In genomic region chr3:88618074-88618871, GRCm38 (mm10) we compare ENCODE assay signal across 12 mouse cellular contexts. TPM values are rescaled to one million over a fixed set of nuclear protein-coding genes. Genes with fewer than 3 reads are reported as not detected.
A peak's percentile ranks its signal among the peaks of the same experiment; 100 is the strongest.
DNase-seq lines count a peak whose midpoint lies in the region; ATAC-seq and TF ChIP-seq lines count a peak whose summit lies in the region.
"Had no signal": no experiment of that assay in that cellular context is flagged by ENCODE, and none has a peak within 500 bp of the region (broad histone marks: within the 10 kb centered on the region; RNA-seq: fewer than 3 reads in every experiment).

No protein-coding gene starts in this region.

- TF ChIP-seq CTCF in embryonic fibroblast, embryonic 13.5 days (IDR thresholded peaks at IDR 0.05; ENCODE audit: borderline replicate concordance, insufficient read depth, low read length) = no peak
- TF ChIP-seq CTCF in layer of hippocampus, adult 2 months (conservative IDR thresholded peaks at IDR 0.05) = no peak

- no peaks in the 10 kb centered on the region for H3K27me3 ChIP-seq in kidney, embryonic 15.5 days
- H3K27me3 ChIP-seq in megakaryocyte, embryonic 14.5 days (replicated peaks) = no peaks in the 10 kb centered on the region
- H3K27me3 ChIP-seq: lung, embryonic 15.5 days; neural tube, embryonic 12.5 days had no signal

- 52% methylated on average over 8 of the region's 8 CpGs for WGBS in kidney, embryonic 15.5 days

- no peaks in the 10 kb centered on the region for H3K9me3 ChIP-seq in kidney, embryonic 15.5 days (replicated peaks)
- no peaks in the 10 kb centered on the region for H3K9me3 ChIP-seq in megakaryocyte, embryonic 14.5 days
- H3K9me3 ChIP-seq: lung, embryonic 15.5 days; neural tube, embryonic 12.5 days had no signal

- no peak overlapping the region for H3K4me2 ChIP-seq in kidney, embryonic 15.5 days
- H3K4me2 ChIP-seq: lung, embryonic 15.5 days; neural tube, embryonic 12.5 days had no signal

- ATAC-seq in kidney, embryonic 15.5 days (replicated peaks; ENCODE audit: low FRiP score) = no peak
- ATAC-seq: forebrain, embryonic 14.5 days had no signal

- H3K4me1 ChIP-seq in kidney, embryonic 15.5 days = peaks cover 53% of the 10 kb centered on the region
- H3K4me1 ChIP-seq in embryonic fibroblast, embryonic 13.5 days (ENCODE audit: control insufficient read depth, insufficient read depth, low read length) = no peaks in the 10 kb centered on the region
- H3K4me1 ChIP-seq in megakaryocyte, embryonic 14.5 days = peaks cover 74% of the 10 kb centered on the region

- H3K27ac ChIP-seq in kidney, embryonic 15.5 days = no peak overlapping the region
- peak overlapping the region; percentile 38 for H3K27ac ChIP-seq in embryonic fibroblast, embryonic 13.5 days (ENCODE audit: insufficient read depth, low read length)
- no peak overlapping the region for H3K27ac ChIP-seq in layer of hippocampus, adult 2 months
- H3K27ac ChIP-seq: lung, embryonic 15.5 days; neural tube, embryonic 12.5 days had no signal

- no peak; the same call in none of the 2 replicates for TF ChIP-seq POLR2A in embryonic fibroblast, embryonic 13.5 days (IDR thresholded peaks at IDR 0.05; ENCODE audit: low read depth, low read length)

- no peak overlapping the region for H3K9ac ChIP-seq in kidney, embryonic 15.5 days
- H3K9ac ChIP-seq: lung, embryonic 15.5 days; neural tube, embryonic 12.5 days had no signal

- no peaks in the 10 kb centered on the region for H3K36me3 ChIP-seq in kidney, embryonic 15.5 days
- peaks cover 60% of the 10 kb centered on the region for H3K36me3 ChIP-seq in megakaryocyte, embryonic 14.5 days (replicated peaks; ENCODE audit: low read length)
- H3K36me3 ChIP-seq: lung, embryonic 15.5 days; neural tube, embryonic 12.5 days had no signal

- peak; percentile 66 for DNase-seq in kidney, adult 11 months
- peak; percentile 40 for DNase-seq in kidney, postnatal 10 days
- DNase-seq in adrenal gland, postnatal 25 days = no peak
- no peak for DNase-seq in layer of hippocampus, adult 2 months (ENCODE audit: low spot score in 2 of 2)
- no peak for DNase-seq in testis, postnatal 14 days (ENCODE audit: low spot score)
- DNase-seq: thymus, postnatal 25 days had no signal

- H3K4me3 ChIP-seq in kidney, embryonic 15.5 days (replicated peaks) = no peak overlapping the region
- H3K4me3 ChIP-seq in embryonic fibroblast, embryonic 13.5 days (ENCODE audit: insufficient read depth, low read length) = peak overlapping the region; percentile 27
- peak overlapping the region; percentile 14 for H3K4me3 ChIP-seq in megakaryocyte, embryonic 14.5 days (replicated peaks)
- H3K4me3 ChIP-seq in layer of hippocampus, adult 2 months = no peak overlapping the region
- H3K4me3 ChIP-seq: lung, embryonic 15.5 days; neural tube, embryonic 12.5 days had no signal

RNA-seq across cellular contexts. Expression of gene Arhgef2, which starts 12.5 kb away (rescaled TPM):
- 99.8 and 104 TPM in 2 replicates for polyA plus RNA-seq in kidney, embryonic 15.5 days (2015; fragmentation: Nextera tagmentation; extraction: Ambion mirVana)
- polyA plus RNA-seq in embryonic fibroblast, embryonic 13.5 days (2011; ENCODE audit: insufficient read length, low read depth, missing spikeins) = 174 and 210 TPM in 2 replicates
- 302 and 446 TPM in 2 replicates for polyA plus RNA-seq in megakaryocyte, embryonic 14.5 days (2012; ENCODE audit: insufficient read depth, low replicate concordance)
- 35.4 and 35.9 TPM in 2 replicates for total RNA-seq in adrenal gland, postnatal 25 days (2021)
- total RNA-seq in layer of hippocampus, adult 2 months (2021) = 100 to 1,000 TPM; 268 to 283 TPM

RNA-seq across cellular contexts. Expression of gene Rxfp4, which starts 34.7 kb away (rescaled TPM):
- not detected in 2 replicates for polyA plus RNA-seq in kidney, embryonic 15.5 days (2015; fragmentation: Nextera tagmentation; extraction: Ambion mirVana)
- not detected in 2 replicates for polyA plus RNA-seq in embryonic fibroblast, embryonic 13.5 days (2011; ENCODE audit: insufficient read length, low read depth, missing spikeins)
- not detected in 2 replicates for polyA plus RNA-seq in megakaryocyte, embryonic 14.5 days (2012; ENCODE audit: insufficient read depth, low replicate concordance)
- not detected in 2 replicates for total RNA-seq in adrenal gland, postnatal 25 days (2021)
- not detected for total RNA-seq in layer of hippocampus, adult 2 months (2021)
- polyA plus RNA-seq: forebrain, embryonic 14.5 days; lung, embryonic 15.5 days; neural tube, embryonic 12.5 days had no signal

RNA-seq across cellular contexts. Expression of gene Ssr2, which starts 42.6 kb away (rescaled TPM):
- 300 and 318 TPM in 2 replicates for polyA plus RNA-seq in kidney, embryonic 15.5 days (2015; fragmentation: Nextera tagmentation; extraction: Ambion mirVana)
- polyA plus RNA-seq in embryonic fibroblast, embryonic 13.5 days (2011; ENCODE audit: insufficient read length, low read depth, missing spikeins) = 218 and 298 TPM in 2 replicates
- 111 and 307 TPM in 2 replicates for polyA plus RNA-seq in megakaryocyte, embryonic 14.5 days (2012; ENCODE audit: insufficient read depth, low replicate concordance)
- 199 and 214 TPM in 2 replicates for total RNA-seq in adrenal gland, postnatal 25 days (2021)
- total RNA-seq in layer of hippocampus, adult 2 months (2021) = 10 to 100 TPM; 86.8 to 91.6 TPM

Comparison
In these comparisons a context has a peak if more than half of its experiments do, and no peak if none do; other contexts are left out.
1. DNase-seq: peak in kidney, adult 11 months (single experiment) and kidney, postnatal 10 days (single experiment); none in adrenal gland, postnatal 25 days (single experiment), layer of hippocampus, adult 2 months (0 of 2) and testis, postnatal 14 days (single experiment).
2. H3K4me3 ChIP-seq: peak in embryonic fibroblast, embryonic 13.5 days (single experiment) and megakaryocyte, embryonic 14.5 days (single experiment); none in kidney, embryonic 15.5 days (single experiment) and layer of hippocampus, adult 2 months (single experiment).